Mouse (Mus musculus): ENCODE data around the gene Frem1.

Frem1 gene

GRCm38 (mm10) chr4:83051634-83052577, at the start of gene Frem1:
TSS of gene Frem1 (minus strand) at chr4:83052339.
- peak; percentile 56 to 75 for DNase-seq

DNA sequence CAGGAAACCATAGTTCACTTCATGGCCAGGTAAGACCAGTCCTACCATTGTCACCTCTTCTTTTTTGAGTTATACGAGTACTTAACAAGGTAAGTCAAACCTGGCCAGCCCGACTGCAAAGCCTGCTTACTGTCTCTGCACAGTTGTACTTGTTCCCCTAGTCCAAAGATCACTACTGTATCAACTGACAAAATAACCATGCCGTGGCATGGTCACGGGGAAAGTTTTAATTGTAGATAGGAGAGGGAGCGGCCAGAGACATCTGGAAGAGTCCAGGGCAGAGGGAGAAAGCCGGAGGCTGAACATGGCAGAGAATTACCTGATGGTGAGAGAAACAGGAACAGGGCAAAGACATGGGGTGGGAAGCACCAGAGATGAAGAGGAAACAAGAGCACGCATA, 46.9 kb upstream of the Frem1 start:
- DNase-seq, result no peak

GRCm38 (mm10) chr4:83093941-83094340, 41.8 kb upstream of the Frem1 start:
- DNase-seq, result no peak

- no peak for DNase-seq
Observed at GRCm38 (mm10) chr4:83090691-83091448, 38.7 kb upstream of the Frem1 start.

- DNase-seq, result peak; percentile 20 to 46
Observed at GRCm38 (mm10) chr4:83080364-83081174, 28.4 kb upstream of the Frem1 start.

GRCm38 (mm10) chr4:83064191-83064590, 12.1 kb upstream of the Frem1 start:
- DNase-seq, result no peak

GRCm38 (mm10) chr4:83061564-83061963, 9.4 kb upstream of the Frem1 start:
- no peak for DNase-seq

DNA sequence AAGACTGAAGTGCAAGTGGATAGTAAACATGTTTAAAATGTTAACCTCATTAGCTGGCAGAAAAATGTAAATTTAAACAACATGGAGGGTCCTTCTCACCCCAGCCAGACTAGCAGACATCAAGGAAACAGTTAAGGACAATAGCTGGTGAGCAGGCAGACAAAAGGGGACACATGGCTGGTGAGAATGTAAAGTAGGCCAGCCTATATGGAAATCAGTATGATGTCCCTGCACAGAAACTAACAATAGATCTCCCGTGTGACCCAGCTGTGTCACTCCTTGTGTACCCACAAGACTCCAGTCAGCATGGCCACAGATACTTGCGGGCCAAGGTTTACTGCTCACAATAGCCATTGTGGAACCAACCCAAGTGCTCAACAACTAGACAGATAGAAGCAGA, 6.5 kb upstream of the Frem1 start:
- no peak for DNase-seq

- no peak for DNase-seq
Observed at GRCm38 (mm10) chr4:83058182-83058581, 6.0 kb upstream of the Frem1 start.

GRCm38 (mm10) chr4:83056496-83056895, 4.4 kb upstream of the Frem1 start:
- DNase-seq, result no peak

GRCm38 (mm10) chr4:83055444-83055843, 3.3 kb upstream of the Frem1 start:
- DNase-seq, result no peak

GRCm38 (mm10) chr4:83053206-83053605, 1.1 kb upstream of the Frem1 start:
- DNase-seq, result no peak

DNA sequence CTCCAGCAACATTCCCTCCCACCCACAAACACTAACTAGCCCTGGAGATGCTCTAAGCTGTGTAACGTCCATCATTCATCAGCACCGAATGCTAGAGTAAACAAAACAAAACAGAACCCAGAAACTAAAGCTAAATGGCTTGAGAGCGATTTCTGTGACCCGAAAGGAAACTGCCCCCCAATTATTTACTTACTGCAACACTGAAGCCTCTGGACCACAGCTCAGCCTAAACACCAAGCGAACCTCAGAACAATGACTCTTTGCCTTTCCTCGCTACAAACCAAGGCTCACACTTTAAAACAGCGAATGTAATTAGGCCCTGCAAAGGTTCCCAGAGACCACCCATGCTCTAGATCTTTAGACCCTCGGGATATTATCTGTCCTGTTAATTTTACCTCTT, 963 bp downstream of the Frem1 start:
- no peak for DNase-seq

- no peak for DNase-seq
Observed at GRCm38 (mm10) chr4:83050151-83050796, 1.9 kb downstream of the Frem1 start.

GRCm38 (mm10) chr4:83049288-83049687, 2.9 kb downstream of the Frem1 start:
- no peak for DNase-seq

DNA sequence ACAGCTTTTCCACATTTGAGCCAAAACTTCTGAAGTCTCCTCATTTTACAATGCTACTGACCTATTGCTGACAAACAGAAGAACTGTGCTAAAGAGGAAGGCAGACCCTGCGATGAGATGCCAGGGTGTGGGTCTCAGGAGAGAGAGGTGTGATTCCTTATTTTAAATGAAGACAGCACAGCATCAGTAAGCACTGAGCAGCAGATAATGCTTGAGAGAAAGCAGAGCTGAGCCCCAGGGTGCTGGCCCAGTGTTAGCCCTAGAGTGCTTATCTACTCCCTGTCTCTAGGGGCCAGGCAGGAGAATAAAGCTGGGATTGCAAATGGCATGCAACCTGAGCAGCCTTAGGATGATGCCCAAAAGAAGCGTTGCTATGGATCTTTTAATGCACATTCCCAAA, 3.6 kb downstream of the Frem1 start:
- no peak for DNase-seq

DNA sequence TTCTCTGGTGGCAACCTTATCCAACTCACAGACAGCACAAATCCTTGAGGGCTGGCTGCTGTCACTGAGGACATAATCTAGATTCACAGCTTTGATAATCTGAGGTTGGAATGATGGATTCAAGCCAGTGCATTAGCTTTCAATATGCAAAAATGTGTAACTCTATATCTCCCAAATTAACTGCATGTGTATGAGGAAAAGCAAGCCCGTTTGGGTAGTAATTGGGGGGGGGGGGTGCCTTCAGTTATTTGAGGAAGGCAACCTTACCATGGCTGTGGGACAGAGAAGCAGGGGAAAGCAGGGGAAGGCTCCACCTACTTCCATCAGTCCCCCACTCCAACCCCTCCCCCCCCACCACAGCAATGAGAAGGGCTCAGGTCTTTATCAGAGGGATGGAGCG, 5.3 kb downstream of the Frem1 start:
- no peak for DNase-seq

GRCm38 (mm10) chr4:83046069-83046468, 6.1 kb downstream of the Frem1 start:
- no peak for DNase-seq

DNA sequence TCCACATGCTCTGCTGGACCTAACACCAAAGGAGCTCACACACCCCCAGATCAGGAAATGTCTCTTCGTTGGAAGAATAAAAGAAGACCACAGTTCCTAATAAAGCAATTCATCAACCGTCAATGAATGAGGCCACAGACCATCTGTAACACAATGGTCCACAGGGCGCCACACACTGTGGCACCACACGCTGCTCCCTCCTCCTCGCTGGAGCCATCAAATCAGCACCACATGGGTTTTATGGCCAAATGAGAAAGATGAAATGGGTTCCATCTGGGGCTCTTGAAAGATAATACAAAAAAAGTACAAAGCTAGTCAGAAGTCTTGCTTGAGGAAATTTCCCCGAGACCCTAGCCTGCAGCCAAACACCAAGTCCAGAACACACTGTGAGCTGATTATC, 6.9 kb downstream of the Frem1 start:
- no peak for DNase-seq

GRCm38 (mm10) chr4:83040780-83041179, 11.4 kb downstream of the Frem1 start:
- no peak for DNase-seq

DNA sequence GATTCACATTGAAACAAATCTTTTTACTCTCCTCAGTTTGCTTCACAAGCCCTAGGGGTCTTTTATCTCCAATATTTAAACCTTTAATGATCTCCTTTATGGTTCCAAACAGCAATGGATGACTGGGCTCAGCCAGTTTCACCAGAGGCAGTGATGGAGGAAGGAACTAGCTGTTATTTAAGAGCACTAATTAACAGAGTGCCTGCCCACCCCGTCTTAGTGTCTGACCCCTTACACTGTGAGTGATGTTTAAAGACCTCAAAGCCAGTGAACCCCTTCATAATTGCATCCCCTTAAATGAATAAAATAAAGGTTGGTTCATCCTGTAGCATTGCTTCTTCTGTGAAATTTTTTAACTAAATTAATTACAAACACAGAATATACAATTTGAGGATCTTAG, 19.4 kb downstream of the Frem1 start:
- no peak for DNase-seq

GRCm38 (mm10) chr4:83031591-83031990, 20.5 kb downstream of the Frem1 start:
- no peak for DNase-seq

DNA sequence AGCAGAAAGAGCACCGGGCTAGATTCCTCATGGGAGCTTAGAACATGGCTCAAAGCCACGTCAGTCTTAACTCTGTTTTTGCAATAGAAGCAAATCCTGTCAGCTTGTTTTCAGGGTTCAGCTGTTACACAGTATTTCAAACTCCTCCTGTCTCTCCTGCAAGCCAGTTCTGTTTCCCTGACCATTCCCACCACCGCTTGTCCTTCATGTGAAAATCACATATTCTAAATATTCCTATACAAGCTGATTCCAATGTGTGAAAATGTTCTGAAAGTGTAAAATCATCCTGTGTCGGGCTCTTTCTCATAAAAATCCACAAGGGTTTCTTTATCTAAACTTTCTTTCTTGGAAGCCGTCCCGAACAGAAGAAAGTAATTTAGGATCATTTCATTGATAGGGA, 22.0 kb downstream of the Frem1 start:
- no peak for DNase-seq

Measured in kidney, postnatal 25 days (tissue).